Mouse (Mus musculus): ENCODE results near the gene Fgd4. TPM values are rescaled to one million over a fixed set of nuclear protein-coding genes. Genes with fewer than 3 reads are reported as not detected.
"Not testable (repeated sequence)": the region's sequence is repeated elsewhere in the genome, so short reads cannot be mapped to it uniquely, and the experiment has no call there.

Gene Fgd4
- polyA plus RNA-seq, 1 experiment from 2014 or later = 4.9 TPM

DNA sequence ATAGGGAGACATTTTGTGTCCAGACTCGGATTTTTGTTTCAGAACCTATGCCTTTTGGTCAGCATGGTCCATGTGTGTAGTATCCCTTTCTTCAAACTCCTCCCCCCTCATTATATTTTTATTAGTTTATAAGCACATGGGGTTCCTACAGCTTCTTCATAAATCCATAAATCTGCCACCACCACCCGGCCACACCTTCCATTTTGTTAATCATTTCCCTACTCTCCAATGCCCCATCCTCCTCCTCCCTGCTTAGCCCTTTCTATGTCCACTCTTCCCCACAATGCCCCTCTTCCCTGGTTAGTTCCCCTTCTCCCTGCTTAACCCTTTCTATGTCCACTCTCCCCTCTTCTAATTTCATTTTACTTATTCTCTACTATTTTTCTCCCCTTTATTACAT, 99.4 kb downstream of the Fgd4 start:
- DNase-seq (ENCODE audit: low spot score) = no peak
- H3K4me1 ChIP-seq (ENCODE audit: control insufficient read depth, insufficient read depth, low read length) = no peaks in the 10 kb centered on the region
- H3K9ac ChIP-seq (ENCODE audit: low read depth, low read length) = no peak overlapping the region
- ATAC-seq (ENCODE audit: low read depth) = no peak
- no peaks in the 10 kb centered on the region for H3K36me3 ChIP-seq (ENCODE audit: control insufficient read depth, insufficient read depth, low read length)
- H3K27me3 ChIP-seq (replicated peaks; ENCODE audit: control insufficient read depth, insufficient read depth, low read length) = no peaks in the 10 kb centered on the region
- H3K9me3 ChIP-seq (ENCODE audit: control insufficient read depth, low read length) = no peaks in the 10 kb centered on the region
- H3K4me3 ChIP-seq (ENCODE audit: low read depth, low read length) = no peak overlapping the region
- no peak overlapping the region for H3K27ac ChIP-seq (replicated peaks; ENCODE audit: low read depth, low read length)
- no peak overlapping the region for H3K4me2 ChIP-seq (ENCODE audit: low read depth, low read length)
- WGBS = 89% methylated on average over 2 of the region's 2 CpGs

DNA sequence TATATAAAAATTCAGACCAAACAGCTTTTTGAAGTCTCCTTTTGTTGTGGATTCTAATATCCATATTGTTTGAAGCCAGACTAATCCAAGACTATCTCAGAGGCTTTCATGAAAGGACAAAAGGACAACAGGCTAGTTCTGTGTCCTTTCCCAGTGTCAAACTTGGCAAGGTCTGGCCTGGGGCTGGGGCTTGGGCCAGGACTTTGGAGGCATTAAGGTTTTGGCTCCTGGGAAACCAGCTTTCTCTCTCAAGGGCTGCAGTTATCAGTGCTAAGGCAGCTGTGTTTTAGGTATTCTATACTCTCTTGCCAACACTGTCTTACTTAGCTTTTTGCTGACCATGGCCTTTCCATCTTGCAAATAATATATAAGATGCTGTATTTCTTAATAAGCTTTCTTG, 101.6 kb downstream of the Fgd4 start:
- no peak overlapping the region for H3K27ac ChIP-seq (replicated peaks; ENCODE audit: low read depth, low read length)
- H3K4me1 ChIP-seq (ENCODE audit: control insufficient read depth, insufficient read depth, low read length) = no peaks in the 10 kb centered on the region
- H3K27me3 ChIP-seq (replicated peaks; ENCODE audit: control insufficient read depth, insufficient read depth, low read length) = no peaks in the 10 kb centered on the region
- H3K9me3 ChIP-seq (ENCODE audit: control insufficient read depth, low read length) = no peaks in the 10 kb centered on the region
- ATAC-seq (ENCODE audit: low read depth) = no peak
- DNase-seq (ENCODE audit: low spot score) = no peak
- H3K9ac ChIP-seq (ENCODE audit: low read depth, low read length) = no peak overlapping the region
- H3K36me3 ChIP-seq (ENCODE audit: control insufficient read depth, insufficient read depth, low read length) = no peaks in the 10 kb centered on the region
- H3K4me2 ChIP-seq (ENCODE audit: low read depth, low read length) = no peak overlapping the region
- H3K4me3 ChIP-seq (ENCODE audit: low read depth, low read length) = no peak overlapping the region

GRCm38 (mm10) chr16:16485523-16486043, 114.8 kb downstream of the Fgd4 start:
- no peak overlapping the region for H3K4me2 ChIP-seq (ENCODE audit: low read depth, low read length)
- 90% methylated on average over 1 of the region's 1 CpGs for WGBS
- 0 out of 2 replicates have a peak, but pooled peaks cover 2% of the 10 kb centered on the region for H3K4me1 ChIP-seq (ENCODE audit: control insufficient read depth, insufficient read depth, low read length)
- no peaks in the 10 kb centered on the region for H3K27me3 ChIP-seq (replicated peaks; ENCODE audit: control insufficient read depth, insufficient read depth, low read length)
- H3K27ac ChIP-seq (replicated peaks; ENCODE audit: low read depth, low read length) = no peak overlapping the region
- H3K9me3 ChIP-seq (ENCODE audit: control insufficient read depth, low read length) = no peaks in the 10 kb centered on the region
- no peak for DNase-seq (ENCODE audit: low spot score)
- no peak overlapping the region for H3K9ac ChIP-seq (ENCODE audit: low read depth, low read length)
- ATAC-seq (ENCODE audit: low read depth) = no peak
- H3K36me3 ChIP-seq (ENCODE audit: control insufficient read depth, insufficient read depth, low read length) = no peaks in the 10 kb centered on the region
- no peak overlapping the region for H3K4me3 ChIP-seq (ENCODE audit: low read depth, low read length)

DNA sequence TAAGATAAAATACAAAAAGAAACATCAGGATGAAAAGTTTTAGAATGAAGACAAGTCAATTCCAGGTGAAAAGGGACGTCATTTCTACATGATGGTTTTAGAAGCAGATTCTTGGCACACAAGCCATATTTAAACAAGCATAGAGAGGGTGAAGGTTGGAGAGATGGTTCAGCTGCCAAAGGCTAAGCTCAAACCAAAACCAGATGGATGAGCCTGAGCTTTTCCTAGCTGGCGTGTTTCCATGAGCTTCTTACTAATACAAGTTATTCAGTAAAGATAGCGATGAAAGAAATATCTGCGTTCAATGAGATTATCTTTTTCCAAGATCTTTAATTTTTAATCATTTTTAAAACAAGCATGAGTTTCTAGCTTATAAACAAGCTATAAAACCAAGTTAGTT, 115.7 kb downstream of the Fgd4 start:
- Histone ChIP-seq H3K36me3 (ENCODE audit: control insufficient read depth, insufficient read depth, low read length) (no peaks in the 10 kb centered on the region), H3K9me3 (ENCODE audit: control insufficient read depth, low read length) (no peaks in the 10 kb centered on the region), H3K4me1 (ENCODE audit: control insufficient read depth, insufficient read depth, low read length) (0 out of 2 replicates have a peak, but pooled peaks cover 2% of the 10 kb centered on the region), H3K9ac (ENCODE audit: low read depth, low read length) (no peak overlapping the region), H3K27me3 (replicated peaks; ENCODE audit: control insufficient read depth, insufficient read depth, low read length) (no peaks in the 10 kb centered on the region), H3K4me2 (ENCODE audit: low read depth, low read length) (no peak overlapping the region), H3K4me3 (ENCODE audit: low read depth, low read length) (no peak overlapping the region), H3K27ac (replicated peaks; ENCODE audit: low read depth, low read length) (no peak overlapping the region)
- 56% methylated on average over 4 of the region's 4 CpGs for WGBS
- ATAC-seq (ENCODE audit: low read depth) = no peak
- peak; percentile 76 for DNase-seq (ENCODE audit: low spot score)

GRCm38 (mm10) chr16:16473451-16473850, 126.9 kb downstream of the Fgd4 start:
- 88% methylated on average over 10 of the region's 10 CpGs for WGBS
- H3K9ac ChIP-seq (ENCODE audit: low read depth, low read length); H3K4me3 ChIP-seq (ENCODE audit: low read depth, low read length); ATAC-seq (ENCODE audit: low read depth); H3K9me3 ChIP-seq (ENCODE audit: control insufficient read depth, low read length); H3K27ac ChIP-seq (replicated peaks; ENCODE audit: low read depth, low read length); H3K4me1 ChIP-seq (ENCODE audit: control insufficient read depth, insufficient read depth, low read length); DNase-seq (ENCODE audit: low spot score); H3K27me3 ChIP-seq (replicated peaks; ENCODE audit: control insufficient read depth, insufficient read depth, low read length); H3K4me2 ChIP-seq (ENCODE audit: low read depth, low read length); H3K36me3 ChIP-seq (ENCODE audit: control insufficient read depth, insufficient read depth, low read length): not testable (repeated sequence)

- no peak for ATAC-seq (ENCODE audit: low read depth)
- WGBS = 83% methylated on average over 1 of the region's 1 CpGs
- H3K9me3 ChIP-seq (ENCODE audit: control insufficient read depth, low read length) = no peaks in the 10 kb centered on the region
These were observed 150.3 kb downstream of the Fgd4 start for GRCm38 (mm10) chr16:16450021-16450420.

GRCm38 (mm10) chr16:16438436-16438835, 161.9 kb downstream of the Fgd4 start:
- H3K27me3 ChIP-seq (replicated peaks; ENCODE audit: control insufficient read depth, insufficient read depth, low read length) = no peaks in the 10 kb centered on the region
- H3K4me3 ChIP-seq (ENCODE audit: low read depth, low read length) = no peak overlapping the region
- DNase-seq (ENCODE audit: low spot score) = no peak
- no peaks in the 10 kb centered on the region for H3K9me3 ChIP-seq (ENCODE audit: control insufficient read depth, low read length)
- no peak for ATAC-seq (ENCODE audit: low read depth)
- no peaks in the 10 kb centered on the region for H3K36me3 ChIP-seq (ENCODE audit: control insufficient read depth, insufficient read depth, low read length)
- H3K27ac ChIP-seq (replicated peaks; ENCODE audit: low read depth, low read length) = no peak overlapping the region
- no peak overlapping the region for H3K4me2 ChIP-seq (ENCODE audit: low read depth, low read length)
- H3K9ac ChIP-seq (ENCODE audit: low read depth, low read length) = no peak overlapping the region
- H3K4me1 ChIP-seq (ENCODE audit: control insufficient read depth, insufficient read depth, low read length) = no peaks in the 10 kb centered on the region
- WGBS = 18% methylated on average over 1 of the region's 1 CpGs

More at GRCm38 (mm10) chr16:16450021-16450420, 150.3 kb downstream of the Fgd4 start:
- DNase-seq (ENCODE audit: low spot score) = no peak
- Histone ChIP-seq H3K27ac (replicated peaks; ENCODE audit: low read depth, low read length) (no peak overlapping the region), H3K4me2 (ENCODE audit: low read depth, low read length) (no peak overlapping the region), H3K4me1 (ENCODE audit: control insufficient read depth, insufficient read depth, low read length) (no peaks in the 10 kb centered on the region), H3K9ac (ENCODE audit: low read depth, low read length) (no peak overlapping the region), H3K27me3 (replicated peaks; ENCODE audit: control insufficient read depth, insufficient read depth, low read length) (no peaks in the 10 kb centered on the region), H3K36me3 (ENCODE audit: control insufficient read depth, insufficient read depth, low read length) (no peaks in the 10 kb centered on the region), H3K4me3 (ENCODE audit: low read depth, low read length) (no peak overlapping the region)

DNA sequence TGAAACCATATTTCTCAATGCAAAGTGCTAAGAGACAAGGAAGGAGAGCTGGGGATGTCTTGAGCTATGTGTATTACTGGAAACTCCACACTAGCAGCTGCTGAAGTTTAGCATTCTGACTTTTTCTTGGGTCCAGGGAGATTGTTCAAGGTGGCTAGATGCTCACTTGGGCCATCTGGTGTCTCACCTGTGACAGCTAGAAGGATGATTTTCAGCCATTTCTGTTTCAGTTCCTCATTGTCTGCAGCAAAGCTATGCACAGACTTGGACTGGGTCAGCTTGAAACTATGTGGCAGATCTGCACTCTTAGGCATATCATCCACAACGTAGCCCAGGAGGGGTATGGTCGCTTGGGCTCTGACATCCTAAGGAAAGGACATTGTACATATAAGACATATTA, 177.9 kb downstream of the Fgd4 start:
- H3K27ac ChIP-seq (replicated peaks; ENCODE audit: low read depth, low read length) = no peak overlapping the region
- no peaks in the 10 kb centered on the region for H3K36me3 ChIP-seq (ENCODE audit: control insufficient read depth, insufficient read depth, low read length)
- no peaks in the 10 kb centered on the region for H3K4me1 ChIP-seq (ENCODE audit: control insufficient read depth, insufficient read depth, low read length)
- H3K4me3 ChIP-seq (ENCODE audit: low read depth, low read length) = no peak overlapping the region
- no peak for ATAC-seq (ENCODE audit: low read depth)
- no peaks in the 10 kb centered on the region for H3K9me3 ChIP-seq (ENCODE audit: control insufficient read depth, low read length)
- WGBS = 88% methylated on average over 2 of the region's 2 CpGs
- H3K27me3 ChIP-seq (replicated peaks; ENCODE audit: control insufficient read depth, insufficient read depth, low read length) = no peaks in the 10 kb centered on the region
- no peak overlapping the region for H3K9ac ChIP-seq (ENCODE audit: low read depth, low read length)
- no peak overlapping the region for H3K4me2 ChIP-seq (ENCODE audit: low read depth, low read length)
- DNase-seq (ENCODE audit: low spot score) = no peak

DNA sequence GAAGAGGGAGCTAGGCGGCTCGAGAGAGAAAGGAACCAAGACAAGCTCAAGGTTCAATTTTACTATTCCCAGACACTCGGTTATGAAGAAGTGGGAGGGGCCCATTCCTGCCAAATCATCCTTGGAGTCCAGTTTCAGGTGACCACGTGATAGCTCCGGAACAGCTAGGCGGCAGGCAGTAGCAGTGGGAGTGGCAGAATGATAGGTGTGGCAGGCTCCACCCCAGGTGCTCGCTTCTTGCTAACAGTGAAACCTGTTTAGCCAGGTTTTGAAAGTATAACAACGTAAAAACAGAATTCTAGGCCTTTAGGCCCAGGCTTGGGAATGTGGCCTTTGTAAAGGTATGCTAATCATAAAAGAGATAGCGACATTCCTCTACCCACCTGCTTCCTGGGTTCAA, 233.1 kb downstream of the Fgd4 start:
- peak; percentile 40 for DNase-seq (ENCODE audit: low spot score)
- H3K36me3 ChIP-seq (ENCODE audit: control insufficient read depth, insufficient read depth, low read length); H3K4me2 ChIP-seq (ENCODE audit: low read depth, low read length); H3K9ac ChIP-seq (ENCODE audit: low read depth, low read length); H3K27me3 ChIP-seq (replicated peaks; ENCODE audit: control insufficient read depth, insufficient read depth, low read length); H3K4me1 ChIP-seq (ENCODE audit: control insufficient read depth, insufficient read depth, low read length); H3K4me3 ChIP-seq (ENCODE audit: low read depth, low read length); H3K27ac ChIP-seq (replicated peaks; ENCODE audit: low read depth, low read length); ATAC-seq (ENCODE audit: low read depth); H3K9me3 ChIP-seq (ENCODE audit: control insufficient read depth, low read length): not testable (repeated sequence)
- WGBS = 64% methylated on average over 8 of the region's 9 CpGs

Measured in embryonic facial prominence, embryonic 14.5 days (tissue).